In genomic region chr9:77918961-77919670, GRCm38 (mm10) we compare ENCODE assay signal across 10 mouse cellular contexts. TPM values are rescaled to one million over a fixed set of nuclear protein-coding genes. Genes with fewer than 3 reads are reported as not detected.
DNase-seq lines count a peak whose midpoint lies in the region; ATAC-seq and TF ChIP-seq lines count a peak whose summit lies in the region.
"Had no signal": no experiment of that assay in that cellular context is flagged by ENCODE, and none has a peak within 500 bp of the region (broad histone marks: within the 10 kb centered on the region; RNA-seq: fewer than 3 reads in every experiment).

No protein-coding gene starts in this region.

- peak overlapping the region; percentile 99 for H3K4me3 ChIP-seq in heart, embryonic 15.5 days
- H3K4me3 ChIP-seq in G1E (ENCODE audit: low read depth, low read length): peak overlapping the region; percentile 33; the same call in 1 of the 2 replicates
- H3K4me3 ChIP-seq in heart, embryonic 16.5 days (ENCODE audit: low read length): peak overlapping the region; percentile 85
- peak overlapping the region; percentile 77; the same call in 1 of the 2 replicates for H3K4me3 ChIP-seq in liver, embryonic 13.5 days (replicated peaks)

- H3K9me3 ChIP-seq in heart, embryonic 15.5 days (replicated peaks): no peaks in the 10 kb centered on the region
- no peaks in the 10 kb centered on the region for H3K9me3 ChIP-seq in G1E (replicated peaks)
- H3K9me3 ChIP-seq in heart, embryonic 16.5 days (replicated peaks; ENCODE audit: control insufficient read depth, low read length): no peaks in the 10 kb centered on the region
- no peaks in the 10 kb centered on the region for H3K9me3 ChIP-seq in liver, embryonic 13.5 days (replicated peaks)

- no peak for DNase-seq in heart, postnatal 14 days
- no peak for DNase-seq in G1E (ENCODE audit: low spot score)
- no peak for DNase-seq in liver, embryonic 13.5 days
- no peak for DNase-seq in frontal cortex, adult 2 months (ENCODE audit: extremely low spot score in 1 of 2, low spot score in 1 of 2)
- no peak for DNase-seq in frontal cortex, postnatal 10 days (ENCODE audit: low spot score in 2 of 2)
- DNase-seq in frontal cortex, postnatal 14 days (ENCODE audit: low spot score in 2 of 2): no peak
- DNase-seq: right cerebral cortex, postnatal 4 days had no signal

- WGBS in heart, embryonic 15.5 days: 58% methylated on average over 5 of the region's 5 CpGs
- WGBS in heart, embryonic 16.5 days: 61% methylated on average over 5 of the region's 5 CpGs
- WGBS in liver, embryonic 13.5 days (ENCODE audit: insufficient replicate concordance): 47% methylated on average over 5 of the region's 5 CpGs

- no peaks in the 10 kb centered on the region for H3K27me3 ChIP-seq in heart, embryonic 15.5 days
- no peaks in the 10 kb centered on the region for H3K27me3 ChIP-seq in G1E (ENCODE audit: insufficient read depth, low read length)
- H3K27me3 ChIP-seq in heart, embryonic 16.5 days (ENCODE audit: control insufficient read depth, insufficient read depth, low read length): no peaks in the 10 kb centered on the region
- no peaks in the 10 kb centered on the region for H3K27me3 ChIP-seq in liver, embryonic 13.5 days
- H3K27me3 ChIP-seq: CH12.LX had no signal

- intact Hi-C loops in heart, postnatal 14 days (cut with DNase I): loop anchor here (5.0 kb wide), 1 partner anchor 193 kb away; no protein-coding TSS in a partner anchor

- no peaks in the 10 kb centered on the region for H3K36me3 ChIP-seq in heart, embryonic 15.5 days
- H3K36me3 ChIP-seq in G1E (replicated peaks): peaks cover 53% of the 10 kb centered on the region
- H3K36me3 ChIP-seq in heart, embryonic 16.5 days (ENCODE audit: control insufficient read depth, insufficient read depth): no peaks in the 10 kb centered on the region
- no peaks in the 10 kb centered on the region for H3K36me3 ChIP-seq in liver, embryonic 13.5 days

- peak overlapping the region; percentile 75 for H3K4me2 ChIP-seq in heart, embryonic 15.5 days
- peak overlapping the region; percentile 75 for H3K4me2 ChIP-seq in heart, embryonic 16.5 days (ENCODE audit: low read depth, low read length)
- H3K4me2 ChIP-seq in liver, embryonic 13.5 days: peak overlapping the region; percentile 99

- H3K27ac ChIP-seq in heart, embryonic 15.5 days: 0 out of 2 replicates have a peak overlapping the region, but pooled peaks have one; percentile 22
- peak overlapping the region; percentile 26; the same call in 1 of the 2 replicates for H3K27ac ChIP-seq in heart, embryonic 16.5 days (ENCODE audit: low read length)
- H3K27ac ChIP-seq in liver, embryonic 13.5 days: no peak overlapping the region

- H3K9ac ChIP-seq in heart, embryonic 15.5 days: no peak overlapping the region
- H3K9ac ChIP-seq in heart, embryonic 16.5 days (ENCODE audit: low read length): 0 out of 2 replicates have a peak overlapping the region, but pooled peaks have one; percentile 85
- H3K9ac ChIP-seq in liver, embryonic 13.5 days: no peak overlapping the region

- H3K4me1 ChIP-seq in heart, embryonic 15.5 days (replicated peaks): peaks cover 41% of the 10 kb centered on the region
- H3K4me1 ChIP-seq in G1E (ENCODE audit: insufficient read depth, low read depth, low read length): peaks cover 77% of the 10 kb centered on the region
- peaks cover 41% of the 10 kb centered on the region for H3K4me1 ChIP-seq in heart, embryonic 16.5 days (ENCODE audit: control insufficient read depth, insufficient read depth, low read length)
- H3K4me1 ChIP-seq in liver, embryonic 13.5 days (replicated peaks): peaks cover 55% of the 10 kb centered on the region

- ATAC-seq in heart, embryonic 15.5 days (replicated peaks; ENCODE audit: insufficient number of reproducible peaks, insufficient read depth, low FRiP score, low read depth): no peak
- no peak for ATAC-seq in G1E (ENCODE audit: extremely low read depth, insufficient number of reproducible peaks, low FRiP score, poor library complexity, severe bottlenecking)
- no peak for ATAC-seq in heart, embryonic 16.5 days (replicated peaks; ENCODE audit: extremely low read depth, insufficient read depth, low FRiP score)
- no peak for ATAC-seq in liver, embryonic 13.5 days (ENCODE audit: low read depth)

- TF ChIP-seq CTCF in G1E (IDR thresholded peaks at IDR 0.05; ENCODE audit: low read depth, low read length): no peak

RNA-seq across cellular contexts. Expression of gene Elovl5, which starts 2.0 kb away (rescaled TPM):
- polyA plus RNA-seq in heart, embryonic 15.5 days (2015; fragmentation: Nextera tagmentation; extraction: Ambion mirVana): 50.0 and 60.2 TPM in 2 replicates
- 10 to 100 TPM; 44.9 to 54.1 TPM for total RNA-seq in heart, postnatal 14 days (2021)
- 80.4 and 81.5 TPM in 2 replicates for total RNA-seq in G1E (2014; fragmentation: Nextera tagmentation)
- total RNA-seq in G1E (2017): 94.5 and 99.9 TPM in 2 replicates
- 6.3 and 11.7 TPM in 2 replicates for polyA plus RNA-seq in G1E (2012)
- polyA plus RNA-seq in heart, embryonic 16.5 days (2015; fragmentation: Nextera tagmentation; extraction: Ambion mirVana): 62.2 and 67.3 TPM in 2 replicates
- polyA plus RNA-seq in liver, embryonic 13.5 days (2015; fragmentation: Nextera tagmentation; extraction: Ambion mirVana): 21.2 and 25.7 TPM in 2 replicates
- polyA plus RNA-seq in frontal cortex, adult 2 months (2012; rRNA removed): 97.3 and 105 TPM in 2 replicates

Comparison
In these comparisons a context has a peak if more than half of its experiments do, and no peak if none do; other contexts are left out.
1. H3K4me3 ChIP-seq: peak in every context shown above with its lines; median percentile 99 in heart, embryonic 15.5 days; 85 in heart, embryonic 16.5 days; 77 in liver, embryonic 13.5 days; 33 in G1E.